ENCODE assay signal across 18 mouse cellular contexts in genomic region chr4:33915730-33916129, GRCm38 (mm10). TPM values are rescaled to one million over a fixed set of nuclear protein-coding genes. Genes with fewer than 3 reads are reported as not detected.
DNase-seq lines count a peak whose midpoint lies in the region; ATAC-seq and TF ChIP-seq lines count a peak whose summit lies in the region.
"Had no signal": no experiment of that assay in that cellular context is flagged by ENCODE, and none has a peak within 500 bp of the region (broad histone marks: within the 10 kb centered on the region; RNA-seq: fewer than 3 reads in every experiment).

No protein-coding gene starts in this region.

- WGBS in lung, embryonic 14.5 days = 49% methylated on average over 5 of the region's 5 CpGs

- H3K36me3 ChIP-seq in lung, embryonic 14.5 days (ENCODE audit: insufficient read depth) = no peaks in the 10 kb centered on the region
- H3K36me3 ChIP-seq: embryonic facial prominence, embryonic 15.5 days; heart, embryonic 15.5 days; intestine, embryonic 15.5 days; limb, embryonic 12.5 days; liver, embryonic 15.5 days; neural tube, embryonic 12.5 days had no signal

- no peak for TF ChIP-seq CTCF in lung, embryonic 14.5 days (IDR thresholded peaks at IDR 0.05; ENCODE audit: low read depth)

- DNase-seq in heart, postnatal 4 days = peak; percentile 10
- no peak for DNase-seq in heart, adult 9 months (ENCODE audit: low spot score in 2 of 2)
- DNase-seq in lung, embryonic 14.5 days = peak; percentile 76
- no peak for DNase-seq in lung, postnatal 25 days (ENCODE audit: low spot score)
- DNase-seq in MN1 (ENCODE audit: low spot score) = peak; percentile 48
- DNase-seq in cerebellum, adult 9-10 months = peak; percentile 75
- no peak for DNase-seq in urinary bladder, postnatal 25 days (ENCODE audit: low spot score)
- DNase-seq: gastrocnemius, adult 2 months; heart, adult 11 months; lung, postnatal 4 days; thymus, adult 18-20 months had no signal

- no peaks in the 10 kb centered on the region for H3K4me1 ChIP-seq in lung, embryonic 14.5 days (ENCODE audit: insufficient read depth)
- H3K4me1 ChIP-seq: embryonic facial prominence, embryonic 15.5 days; heart, embryonic 15.5 days; intestine, embryonic 15.5 days; limb, embryonic 12.5 days; liver, embryonic 15.5 days; neural tube, embryonic 12.5 days had no signal

- no peak overlapping the region for H3K4me2 ChIP-seq in lung, embryonic 14.5 days
- H3K4me2 ChIP-seq: embryonic facial prominence, embryonic 15.5 days; forebrain, embryonic 13.5 days; heart, embryonic 15.5 days; intestine, embryonic 15.5 days; limb, embryonic 12.5 days; liver, embryonic 15.5 days; neural tube, embryonic 12.5 days had no signal

- peak; percentile 80; the same call in 1 of the 2 replicates for ATAC-seq in lung, embryonic 14.5 days (ENCODE audit: insufficient read depth)
- ATAC-seq: forebrain, embryonic 13.5 days; intestine, embryonic 15.5 days had no signal

- no peak overlapping the region for H3K27ac ChIP-seq in lung, embryonic 14.5 days (ENCODE audit: low read depth)
- H3K27ac ChIP-seq: embryonic facial prominence, embryonic 15.5 days; forebrain, embryonic 13.5 days; gastrocnemius, adult 2 months; heart, embryonic 15.5 days; intestine, embryonic 15.5 days; limb, embryonic 12.5 days; liver, embryonic 15.5 days; neural tube, embryonic 12.5 days had no signal

- no peak overlapping the region for H3K4me3 ChIP-seq in lung, embryonic 14.5 days (ENCODE audit: low read depth, low read length)
- H3K4me3 ChIP-seq: embryonic facial prominence, embryonic 15.5 days; forebrain, embryonic 13.5 days; gastrocnemius, adult 2 months; heart, embryonic 15.5 days; intestine, embryonic 15.5 days; limb, embryonic 12.5 days; liver, embryonic 15.5 days; neural tube, embryonic 12.5 days had no signal

- no peak overlapping the region for H3K9ac ChIP-seq in lung, embryonic 14.5 days
- H3K9ac ChIP-seq: embryonic facial prominence, embryonic 15.5 days; forebrain, embryonic 13.5 days; heart, embryonic 15.5 days; intestine, embryonic 15.5 days; limb, embryonic 12.5 days; liver, embryonic 15.5 days; neural tube, embryonic 12.5 days had no signal

- no peaks in the 10 kb centered on the region for H3K9me3 ChIP-seq in lung, embryonic 14.5 days (ENCODE audit: low read depth, low read length)
- H3K9me3 ChIP-seq: embryonic facial prominence, embryonic 15.5 days; forebrain, embryonic 13.5 days; heart, embryonic 15.5 days; intestine, embryonic 15.5 days; limb, embryonic 12.5 days; liver, embryonic 15.5 days; neural tube, embryonic 12.5 days had no signal

- H3K27me3 ChIP-seq in lung, embryonic 14.5 days (ENCODE audit: insufficient read depth, low read length) = no peaks in the 10 kb centered on the region
- H3K27me3 ChIP-seq: embryonic facial prominence, embryonic 15.5 days; intestine, embryonic 15.5 days; neural tube, embryonic 12.5 days had no signal

RNA-seq across cellular contexts. Expression of gene Cnr1, which starts 8.7 kb away (rescaled TPM):
- total RNA-seq in heart, postnatal 4 days (2021) = under 1 TPM; 0.45 to 0.71 TPM
- polyA plus RNA-seq in lung, embryonic 14.5 days (2014; fragmentation: Nextera tagmentation; extraction: Ambion mirVana) = 0.71 and 0.89 TPM in 2 replicates

Comparison
In these comparisons a context has a peak if more than half of its experiments do, and no peak if none do; other contexts are left out.
1. DNase-seq: peak in heart, postnatal 4 days (single experiment), lung, embryonic 14.5 days (single experiment), MN1 (single experiment) and cerebellum, adult 9-10 months (single experiment); none in heart, adult 9 months (0 of 2), lung, postnatal 25 days (single experiment) and urinary bladder, postnatal 25 days (single experiment).